Mouse (Mus musculus) heart, postnatal 25 days (tissue): ENCODE data around the gene Sgo2b. TPM values are rescaled to one million over a fixed set of nuclear protein-coding genes. Genes with fewer than 3 reads are reported as not detected.
"Not testable (repeated sequence)": the region's sequence is repeated elsewhere in the genome, so short reads cannot be mapped to it uniquely, and the experiment has no call there.

Source experiments
- DNase-seq: peaks from one replicate; pipeline ENCODE4 v3.0.0; 2022; ENCODE audit warnings: low spot score
- intact Hi-C: fragments of 180-260 bp; cut with DNase I; formaldehyde crosslinking; loops from one replicate; pipeline ENCODE4 v1.15.1; 2025
- total RNA-seq, 2 experiments: library from RNA; stranded (reverse); gene quantifications; 2 replicates each; pipeline ENCODE4 v1.2.3; 2021

Gene Sgo2b
- not detected for total RNA-seq

DNA sequence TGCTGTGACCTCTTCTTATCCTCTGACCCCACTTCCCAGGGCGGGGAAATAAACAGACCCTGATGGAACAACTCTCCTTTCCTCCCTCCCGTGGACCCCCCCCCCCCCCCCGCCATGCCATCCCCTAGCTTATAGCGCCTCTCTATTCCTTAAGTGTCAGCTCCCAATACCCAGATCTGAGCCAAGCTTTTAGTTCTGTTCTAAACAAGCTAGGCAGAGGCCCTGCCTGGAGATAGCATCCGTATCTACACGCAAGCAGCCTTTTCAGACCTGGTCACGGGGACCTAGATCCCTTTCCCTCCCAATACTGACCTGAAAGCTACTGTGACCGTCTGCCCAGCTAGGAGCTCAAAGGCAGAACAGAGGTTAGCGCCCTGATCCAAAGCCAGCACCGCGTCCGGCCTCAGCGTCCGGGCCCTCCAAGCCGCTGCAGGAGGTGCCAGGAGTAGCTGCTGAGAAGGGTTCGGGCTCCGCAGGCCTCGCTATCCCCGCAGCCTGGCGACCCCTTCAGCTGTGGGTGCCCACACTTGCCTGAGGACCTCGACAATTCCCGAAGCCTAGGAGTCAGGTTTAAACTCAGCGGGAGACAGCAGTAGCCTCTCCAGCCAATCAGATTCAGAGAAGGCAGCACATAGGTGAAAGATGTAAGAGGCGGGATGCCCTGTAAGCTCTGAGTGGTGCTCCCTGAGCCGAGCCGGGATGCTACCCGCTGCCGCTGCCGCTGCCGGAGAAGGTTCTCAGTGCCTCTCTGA is at the start of gene Sgo2b:
TSS of gene Sgo2b (minus strand) at position 623 of the 752 bp plus-strand sequence.
- DNase-seq = no peak
- intact Hi-C loops = no loop called here

DNA sequence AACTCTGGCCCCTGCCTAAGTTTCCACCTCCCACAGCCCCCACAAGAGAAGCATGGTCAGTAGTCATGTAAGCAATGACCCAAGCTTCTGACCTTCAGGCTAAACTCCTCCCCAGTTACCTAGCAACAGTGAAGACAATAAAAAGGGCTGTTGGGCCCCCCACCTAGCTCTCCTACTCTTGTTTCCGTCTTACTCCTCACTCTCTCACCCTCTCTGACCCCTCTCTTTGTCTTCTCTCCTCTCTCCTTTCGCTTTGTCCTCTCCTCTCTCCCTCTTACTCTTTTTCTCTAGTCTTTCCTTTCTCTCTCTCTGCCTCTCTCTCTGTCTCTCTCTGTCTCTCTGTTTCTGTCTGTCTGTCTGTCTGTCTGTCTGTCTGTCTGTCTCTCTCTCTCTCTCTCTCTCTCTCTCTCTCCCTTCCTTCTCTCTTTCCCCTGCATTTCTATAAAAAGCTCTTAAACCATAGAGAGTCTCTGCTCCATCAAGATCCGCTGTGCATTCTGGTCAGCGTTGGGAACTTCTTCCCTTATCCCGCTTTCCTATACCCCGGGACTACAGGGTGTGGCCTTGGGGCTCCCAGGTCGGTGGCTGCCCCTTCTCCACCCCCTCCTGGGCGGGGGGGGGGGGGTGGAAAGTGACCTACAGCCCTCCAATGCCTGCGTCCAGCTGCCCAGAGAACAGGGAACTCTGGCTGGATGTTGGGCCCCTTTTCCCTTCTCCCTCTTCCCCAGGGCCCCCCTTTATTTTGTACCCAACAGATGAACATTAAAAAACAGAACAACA is 18.8 kb upstream of the Sgo2b start:
- intact Hi-C loops = not testable (repeated sequence)

DNA sequence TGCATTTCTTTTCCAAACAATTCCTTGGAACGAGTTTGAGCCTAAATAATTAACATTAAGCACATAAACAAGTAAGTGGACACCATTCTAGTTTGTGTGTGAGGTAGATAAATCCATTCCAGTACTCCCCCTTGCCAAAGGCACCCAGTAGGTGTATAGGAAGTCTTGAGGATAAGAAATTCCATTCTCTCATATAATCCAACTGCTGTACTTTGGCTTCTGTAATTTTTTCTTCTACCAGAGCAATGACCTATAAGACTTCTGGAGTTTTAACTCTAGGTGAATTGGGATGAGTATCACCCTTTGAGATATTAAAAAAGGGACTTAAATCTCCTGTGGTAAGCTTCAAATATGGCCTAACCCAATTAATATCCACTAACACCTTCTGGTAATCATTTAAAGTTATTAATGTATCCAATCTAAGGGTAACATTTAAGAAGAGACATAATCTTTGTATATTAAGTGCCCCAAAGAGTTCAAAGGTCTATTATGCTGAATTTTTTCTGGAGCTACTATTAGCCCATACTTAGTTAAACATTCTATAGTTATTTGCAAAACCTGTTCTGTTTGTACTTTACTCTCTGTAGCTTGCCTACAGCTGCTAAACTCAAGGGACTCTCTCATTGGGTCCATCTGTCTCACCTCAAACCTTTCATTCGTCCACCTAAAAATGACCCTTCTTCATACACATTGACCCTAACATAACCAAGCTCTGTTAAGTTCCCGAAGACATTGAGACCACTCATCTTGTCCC is 9.2 kb upstream of the Sgo2b start:
- DNase-seq = no peak
- intact Hi-C loops = no loop called here

More for the DNA sequence above, 18.8 kb upstream of the Sgo2b start:
- DNase-seq = not testable (repeated sequence)

DNA sequence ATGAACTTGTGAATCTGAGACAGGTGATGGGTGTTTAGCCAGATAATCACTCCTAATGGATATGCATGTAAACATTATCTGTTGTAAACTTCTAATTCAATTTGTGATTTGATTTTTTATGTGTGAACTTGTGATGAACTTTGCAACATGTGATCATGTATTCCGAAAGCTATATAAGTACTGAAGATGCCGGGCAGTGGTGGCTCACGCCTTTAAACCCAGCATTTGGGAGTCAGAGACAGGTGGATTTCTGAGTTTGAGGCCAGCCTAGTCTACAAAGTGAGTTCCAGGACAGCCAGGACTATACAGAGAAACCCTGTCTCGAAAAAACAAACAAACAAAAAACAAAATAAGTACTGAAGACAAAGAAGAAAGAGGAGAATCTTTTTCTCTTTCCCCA is 1.8 kb upstream of the Sgo2b start:
- DNase-seq, intact Hi-C loops: not testable (repeated sequence)

GRCm38 (mm10) chr8:63933171-63933570 is 18.9 kb downstream of the Sgo2b start:
- intact Hi-C loops = no loop called here
- DNase-seq = no peak

DNA sequence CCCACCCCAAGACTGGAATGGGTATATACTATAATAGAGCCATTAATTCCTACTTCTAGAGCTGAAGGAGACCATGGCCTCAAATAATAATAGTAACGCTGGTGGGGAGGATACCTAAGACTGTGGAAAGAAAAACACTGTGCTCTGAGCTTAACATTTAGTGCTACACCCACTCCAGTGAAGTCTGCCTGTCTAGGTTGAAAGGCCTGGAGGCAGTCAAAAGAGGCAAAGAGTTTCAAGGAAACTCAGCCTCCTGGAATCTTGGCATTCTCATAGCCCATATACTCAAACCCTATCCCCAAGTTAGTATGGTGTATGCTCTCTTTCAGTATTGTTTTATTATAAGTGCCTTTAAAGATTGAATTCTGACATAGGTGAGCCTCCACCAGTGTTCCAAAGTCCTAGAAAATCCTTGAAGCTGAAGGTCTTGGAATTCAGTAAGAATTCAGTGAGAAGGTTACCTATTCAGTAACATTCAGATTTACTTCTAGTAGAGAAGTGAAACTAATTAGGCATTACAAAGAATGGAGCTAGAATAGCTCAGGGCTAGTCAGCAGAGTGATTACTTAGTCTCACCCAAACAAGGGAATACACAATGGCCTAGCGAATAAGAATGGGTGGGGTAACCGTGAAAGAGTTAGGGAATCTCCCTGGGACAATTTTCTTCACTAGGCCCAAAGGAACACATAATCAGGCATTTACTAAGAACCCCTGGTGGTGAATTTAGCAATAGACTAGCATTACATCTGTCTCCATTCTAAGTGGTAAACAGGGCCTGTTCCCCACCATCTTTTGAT is 22.5 kb downstream of the Sgo2b start:
- intact Hi-C loops = no loop called here
- DNase-seq = no peak

GRCm38 (mm10) chr8:63921257-63921960 is 30.6 kb downstream of the Sgo2b start:
- intact Hi-C loops = no loop called here
- DNase-seq = no peak

GRCm38 (mm10) chr8:63895096-63895495 is 57.0 kb downstream of the Sgo2b start:
- intact Hi-C loops = no loop called here

DNA sequence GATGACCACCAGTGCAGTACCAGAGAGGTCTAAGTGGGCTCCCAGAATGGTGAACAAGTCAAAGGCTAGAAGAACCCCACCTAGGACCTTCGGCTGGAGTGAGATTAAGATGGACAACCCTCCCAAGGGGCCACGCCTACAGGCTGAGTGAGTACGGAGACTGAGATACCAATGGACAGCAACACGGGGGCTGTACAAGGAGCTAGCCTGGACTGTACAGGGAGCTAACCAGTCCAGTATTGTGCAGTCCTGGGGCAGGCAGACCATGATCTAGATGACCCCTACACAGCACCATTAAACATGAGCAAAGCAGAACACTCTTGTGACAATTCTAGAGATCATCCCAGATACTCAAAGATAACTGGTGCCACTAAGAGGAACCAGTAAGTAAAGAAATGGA is 73.7 kb downstream of the Sgo2b start:
- DNase-seq = no peak
- intact Hi-C loops = loop anchor here (2.0 kb wide), 1 partner anchor 1798 kb away; no protein-coding TSS in a partner anchor

More at GRCm38 (mm10) chr8:63895096-63895495, 57.0 kb downstream of the Sgo2b start:
- no peak for DNase-seq

DNA sequence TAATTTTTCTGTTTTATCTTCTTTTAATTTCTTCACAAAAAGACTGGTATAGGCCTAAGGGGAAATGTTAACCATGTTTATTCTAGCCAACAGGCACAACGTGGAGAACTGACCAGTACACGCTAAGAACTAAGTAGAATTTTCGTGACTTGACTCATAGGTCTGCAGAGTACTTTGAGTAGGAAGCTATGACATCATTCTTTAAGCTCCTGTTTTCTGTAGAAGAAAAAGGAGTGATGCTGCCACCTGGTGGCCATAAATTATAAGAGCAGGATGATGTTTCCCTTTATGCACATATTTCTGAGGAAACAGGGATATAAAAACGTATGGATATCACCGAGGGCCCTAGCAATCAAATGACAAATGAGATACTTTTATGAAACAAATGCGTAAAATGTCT is 74.7 kb downstream of the Sgo2b start:
- DNase-seq = no peak

DNA sequence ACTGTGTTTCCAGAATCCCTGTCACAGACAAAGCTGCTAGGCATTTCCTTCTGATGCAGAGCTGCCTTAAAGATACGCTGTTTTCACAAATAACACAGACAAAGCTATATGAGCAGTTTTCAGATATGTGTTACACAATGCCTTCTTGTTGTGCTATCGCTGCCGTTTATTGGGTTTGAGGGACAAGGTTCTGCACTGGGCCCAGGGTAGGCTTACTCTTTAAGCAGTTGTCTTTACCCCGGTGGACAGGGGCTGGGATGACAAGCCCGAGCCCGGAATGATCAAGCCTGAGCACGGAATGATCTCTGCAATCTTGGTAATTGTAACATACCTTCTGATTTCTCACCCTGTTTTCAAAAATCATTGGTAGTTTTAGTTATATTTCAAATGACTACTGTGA is 75.1 kb downstream of the Sgo2b start:
- no peak for DNase-seq
- intact Hi-C loops = loop anchor here (2.0 kb wide), 1 partner anchor 998 kb away; no protein-coding TSS in a partner anchor

More for the DNA sequence above, 74.7 kb downstream of the Sgo2b start:
- intact Hi-C loops = loop anchor here (2.0 kb wide), 1 partner anchor 999 kb away; no protein-coding TSS in a partner anchor
